Mouse (Mus musculus) duodenum, adult 2 months (tissue): Measurements from ENCODE around the gene Usp32. TPM values are rescaled to one million over a fixed set of nuclear protein-coding genes. Genes with fewer than 3 reads are reported as not detected.

ENCODE experiments used
- polyA plus RNA-seq: library from polyadenylated mRNA; depleted of rRNA; stranded (reverse); fragments of >200 nt; gene quantifications from 2 replicates; pipeline ENCODE4 v1.2.3, GENCODE M21; 2012; ENCODE audit warnings: low replicate concordance; rRNA removed

The Usp32 gene
- polyA plus RNA-seq, result 0.55 and 0.61 TPM in 2 replicates

DNA sequence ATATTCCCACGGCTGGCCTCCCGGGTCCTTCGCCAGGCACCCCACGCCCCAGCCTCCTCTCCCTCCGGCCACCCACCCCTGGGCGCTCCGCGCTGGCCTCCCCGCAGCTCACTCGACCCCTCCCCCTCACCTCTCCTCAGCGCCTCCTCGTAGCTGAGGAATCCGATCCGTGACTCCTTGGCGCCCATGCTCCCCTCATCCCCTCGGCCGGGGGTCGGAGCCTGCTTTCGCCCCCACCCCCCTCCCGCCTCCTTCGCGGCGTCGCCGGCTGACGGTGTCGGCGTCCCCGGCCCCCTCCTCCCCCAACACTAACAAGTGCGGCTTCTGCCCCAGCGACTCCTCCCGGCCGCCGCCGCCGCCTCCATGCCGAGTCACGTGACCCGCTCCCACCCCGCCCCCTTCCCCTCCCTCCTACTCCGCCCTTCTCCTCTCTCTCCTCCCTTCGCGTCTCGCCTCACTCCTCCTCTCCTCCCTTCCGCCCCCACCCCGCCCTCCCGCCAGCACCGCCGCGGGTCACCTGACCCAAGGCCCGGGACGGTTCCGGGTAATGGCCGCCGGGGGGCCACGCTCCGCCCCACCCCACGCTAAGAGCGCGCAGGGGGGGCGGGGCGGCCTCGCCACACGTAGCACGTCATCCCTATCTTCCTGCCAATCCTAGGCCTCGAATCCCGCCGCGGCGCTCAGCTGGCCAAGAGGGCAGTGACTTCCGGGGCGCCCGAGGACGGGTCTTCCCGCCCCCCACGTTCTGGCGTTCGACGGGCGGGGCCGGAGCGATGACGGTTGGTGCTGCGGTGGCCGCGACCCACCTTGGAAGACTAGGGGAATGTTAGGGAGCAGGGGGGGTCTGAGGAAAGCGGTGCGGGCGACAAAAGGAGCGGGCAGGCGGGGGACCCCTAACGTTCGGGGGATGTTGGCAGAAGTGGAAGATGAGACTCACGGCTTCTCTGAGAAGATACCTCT, at the start of gene Usp32:
Gene Usp32, minus strand, starts transcription at position 581 of the 960 bp plus-strand sequence.

GRCm38 (mm10) chr11:85170058-85170740, 30.2 kb upstream of the Usp32 start, which contains the start of gene 1700125H20Rik:
Gene 1700125H20Rik, plus strand, starts transcription at chr11:85170404.

GRCm38 (mm10) chr11:84957591-84958270, 182.2 kb downstream of the Usp32 start, which contains the start of gene Car4:
Gene Car4, plus strand, starts transcription at chr11:84957786.

Other genes with a start within 250 kb of the Usp32 start
- 2.6 and 4.2 TPM in 2 replicates for gene Znhit3, start 223.8 kb downstream of the Usp32 start, polyA plus RNA-seq
- gene Car4, start 182.4 kb downstream of the Usp32 start, polyA plus RNA-seq, result 14.0 and 57.7 TPM in 2 replicates
- not detected in 2 replicates for gene 1700125H20Rik, start 30.2 kb upstream of the Usp32 start, polyA plus RNA-seq
- 4.1 and 6.0 TPM in 2 replicates for gene Appbp2, start 95.0 kb upstream of the Usp32 start, polyA plus RNA-seq
- 1.5 and 1.8 TPM in 2 replicates for gene Ppm1d, start 171.1 kb upstream of the Usp32 start, polyA plus RNA-seq
- gene Bcas3, start 213.0 kb upstream of the Usp32 start, polyA plus RNA-seq, result 23.5 and 32.4 TPM in 2 replicates